Mouse (Mus musculus): Measurements from ENCODE around the gene D430041D05Rik. TPM values are rescaled to one million over a fixed set of nuclear protein-coding genes. Genes with fewer than 3 reads are reported as not detected.
"Not testable (repeated sequence)": the region's sequence is repeated elsewhere in the genome, so short reads cannot be mapped to it uniquely, and the experiment has no call there.

Gene D430041D05Rik
- polyA plus RNA-seq, 1 experiment from 2014 or later, result 0.42 TPM

DNA sequence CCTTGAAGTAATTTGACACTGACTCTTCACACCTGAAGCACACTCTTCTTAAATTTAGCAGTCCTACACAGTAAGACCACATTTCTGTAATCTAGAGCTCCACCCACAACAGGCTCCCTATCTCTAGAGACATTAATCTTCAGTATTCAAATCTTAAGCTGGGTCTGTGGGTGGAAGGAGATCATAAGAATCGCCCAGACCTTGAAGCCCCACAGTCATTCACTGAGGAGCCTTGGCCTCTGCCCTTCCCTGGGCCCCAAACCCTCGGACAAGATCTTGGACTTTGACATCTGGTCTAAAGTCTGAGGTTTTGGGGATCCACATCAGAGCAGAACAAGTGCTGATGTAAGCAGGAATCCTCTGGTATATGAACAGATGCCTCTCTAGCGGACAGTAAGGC lies 287.3 kb downstream of the D430041D05Rik start:
- Histone ChIP-seq H3K27me3 (ENCODE audit: insufficient read depth, low read length) (no peaks in the 10 kb centered on the region; the same call in 1 of the 2 replicates), H3K4me3 (ENCODE audit: low read length) (peak overlapping the region; percentile 77), H3K27ac (ENCODE audit: low read length) (no peak overlapping the region), H3K4me2 (replicated peaks; ENCODE audit: low read depth, low read length) (peak overlapping the region; percentile 99), H3K4me1 (ENCODE audit: insufficient read depth, low read length) (peaks cover 12% of the 10 kb centered on the region), H3K9me3 (ENCODE audit: low read length) (no peaks in the 10 kb centered on the region), H3K9ac (replicated peaks; ENCODE audit: low read length) (no peak overlapping the region), H3K36me3 (ENCODE audit: insufficient read depth, low read length) (no peaks in the 10 kb centered on the region)
- 0 out of 2 replicates have a peak, but pooled peaks have one; percentile 11 for ATAC-seq (ENCODE audit: low FRiP score, low TSS enrichment)
- 40% methylated on average over 3 of the region's 3 CpGs for WGBS

DNA sequence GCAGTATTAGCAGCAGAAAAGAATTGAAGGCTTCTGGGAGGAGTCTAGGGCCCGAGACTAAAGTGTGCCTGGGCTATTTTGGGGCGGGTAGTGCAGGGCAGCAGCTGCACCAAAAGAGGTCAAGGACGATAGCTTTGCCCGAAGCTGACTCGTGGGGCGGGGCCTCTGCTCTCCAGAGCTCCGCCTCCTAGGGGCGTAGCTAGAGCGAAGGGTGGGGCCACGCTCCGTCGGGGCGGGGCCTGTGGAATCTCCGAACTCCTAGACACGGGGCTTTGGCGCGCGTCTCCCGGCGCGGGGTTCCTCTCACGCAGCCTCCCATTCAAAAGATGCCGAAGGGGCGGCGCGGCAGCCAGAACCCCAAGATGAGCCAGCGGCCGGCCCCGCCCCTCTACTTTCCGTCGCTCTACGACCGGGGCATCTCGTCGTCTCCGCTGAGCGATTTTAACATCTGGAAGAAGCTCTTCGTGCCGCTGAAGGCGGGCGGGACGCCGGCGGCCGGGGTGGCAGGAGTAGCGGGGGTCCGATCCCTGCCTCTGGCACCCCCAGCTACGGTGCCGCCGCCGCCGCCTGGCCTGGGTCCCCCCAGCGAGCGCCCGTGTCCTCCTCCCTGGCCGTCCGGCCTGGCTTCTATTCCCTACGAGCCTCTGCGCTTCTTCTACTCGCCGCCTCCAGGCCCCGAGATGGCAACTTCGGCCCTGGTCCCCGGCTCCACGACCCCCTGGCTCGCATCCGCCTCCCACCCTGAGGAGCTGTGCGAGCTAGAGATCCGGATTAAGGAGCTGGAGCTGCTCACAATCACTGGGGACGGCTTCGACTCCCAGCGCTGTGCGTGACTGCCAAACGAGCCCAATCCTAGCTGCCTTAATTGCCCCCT lies 288.1 kb downstream of the D430041D05Rik start, which contains the start of gene A930018P22Rik:
A930018P22Rik (plus strand) TSS at position 265 of the 874 bp plus-strand sequence.
- H3K27ac ChIP-seq (ENCODE audit: low read length), result peak within 1 kb of the TSS; percentile 56; the same call in 1 of the 2 replicates
- no peaks in the 10 kb centered on the region for H3K36me3 ChIP-seq (ENCODE audit: insufficient read depth, low read length)
- peaks cover 12% of the 10 kb centered on the region for H3K4me1 ChIP-seq (ENCODE audit: insufficient read depth, low read length)
- H3K4me2 ChIP-seq (replicated peaks; ENCODE audit: low read depth, low read length), result peak within 1 kb of the TSS; percentile 99
- no peaks in the 10 kb centered on the region for H3K9me3 ChIP-seq (ENCODE audit: low read length)
- no peaks in the 10 kb centered on the region; the same call in 1 of the 2 replicates for H3K27me3 ChIP-seq (ENCODE audit: insufficient read depth, low read length)
- ATAC-seq (ENCODE audit: low FRiP score, low TSS enrichment), result peak; percentile 92
- H3K9ac ChIP-seq (replicated peaks; ENCODE audit: low read length), result peak within 1 kb of the TSS; percentile 78
- 0% methylated on average over 73 of the region's 74 CpGs for WGBS
- H3K4me3 ChIP-seq (ENCODE audit: low read length), result peak within 1 kb of the TSS; percentile 77

DNA sequence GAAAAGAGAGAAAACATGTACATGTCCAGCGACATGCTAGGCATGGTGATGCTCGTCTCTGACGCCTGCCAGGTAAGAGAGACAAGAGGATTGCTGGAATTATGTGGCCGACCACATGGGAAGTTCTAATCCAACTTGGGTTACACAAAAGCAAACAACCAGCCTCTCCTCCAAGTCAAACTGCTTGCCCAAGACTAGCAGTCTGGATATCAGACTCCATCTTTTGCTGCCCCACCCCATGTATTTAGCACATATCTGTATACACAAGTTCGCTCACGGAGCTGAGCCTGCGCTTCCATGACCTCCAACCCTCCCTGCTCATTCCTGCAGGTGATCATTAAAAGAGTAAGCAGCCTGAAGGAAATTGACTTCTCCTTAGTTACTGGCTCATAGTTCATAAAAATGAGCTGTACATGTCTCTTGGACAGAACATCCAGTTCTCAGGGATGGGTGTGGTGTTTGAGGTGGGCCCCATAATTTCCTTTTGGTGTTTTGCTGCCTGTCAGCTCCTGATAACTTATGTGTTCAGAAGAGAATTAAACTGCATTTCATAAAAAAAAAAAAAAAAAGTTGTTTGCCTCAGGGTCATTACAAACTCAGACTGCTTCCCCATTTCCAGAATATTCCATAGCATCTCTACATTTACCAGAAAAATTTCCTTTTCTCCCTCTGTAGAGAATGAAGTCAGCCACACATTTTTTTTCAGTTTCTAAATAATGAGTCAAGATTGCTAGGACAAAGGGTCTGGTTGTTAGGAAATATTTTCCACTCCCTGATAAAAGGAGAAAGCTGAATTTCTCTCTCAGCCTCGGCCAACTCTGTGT lies 288.9 kb downstream of the D430041D05Rik start:
- ATAC-seq (ENCODE audit: low FRiP score, low TSS enrichment), result no peak
- Histone ChIP-seq H3K4me1 (ENCODE audit: insufficient read depth, low read length) (peaks cover 12% of the 10 kb centered on the region), H3K4me3 (ENCODE audit: low read length) (peak overlapping the region; percentile 77), H3K9ac (replicated peaks; ENCODE audit: low read length) (peak overlapping the region; percentile 78), H3K27ac (ENCODE audit: low read length) (peak overlapping the region; percentile 56; the same call in 1 of the 2 replicates), H3K27me3 (ENCODE audit: insufficient read depth, low read length) (no peaks in the 10 kb centered on the region; the same call in 1 of the 2 replicates), H3K4me2 (replicated peaks; ENCODE audit: low read depth, low read length) (peak overlapping the region; percentile 99), H3K9me3 (ENCODE audit: low read length) (no peaks in the 10 kb centered on the region), H3K36me3 (ENCODE audit: insufficient read depth, low read length) (no peaks in the 10 kb centered on the region)
- 76% methylated on average over 8 of the region's 8 CpGs for WGBS

DNA sequence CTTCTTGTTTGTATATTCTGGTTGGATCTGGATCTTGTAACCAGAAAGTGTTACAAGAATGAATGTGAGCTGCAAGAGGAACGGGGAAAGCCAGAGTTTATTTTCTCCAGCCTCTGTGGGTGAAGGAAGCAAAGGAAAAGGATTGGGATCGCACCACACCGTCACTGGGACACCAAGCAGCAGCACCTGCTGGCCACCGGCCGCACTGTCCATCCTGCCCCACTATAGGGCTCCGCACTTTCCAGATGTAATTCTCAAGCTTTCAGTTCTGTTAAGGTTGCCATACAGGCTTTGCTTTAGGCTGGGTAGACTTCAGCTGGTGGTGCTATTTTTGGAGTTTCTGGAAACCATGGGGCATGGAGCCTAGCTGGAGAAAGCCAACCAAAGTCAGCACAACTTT lies 290.5 kb downstream of the D430041D05Rik start:
- no peak for ATAC-seq (ENCODE audit: low FRiP score, low TSS enrichment)
- H3K4me2 ChIP-seq (replicated peaks; ENCODE audit: low read depth, low read length), result no peak overlapping the region
- H3K9ac ChIP-seq (replicated peaks; ENCODE audit: low read length), result no peak overlapping the region
- peaks cover 12% of the 10 kb centered on the region for H3K4me1 ChIP-seq (ENCODE audit: insufficient read depth, low read length)
- H3K27me3 ChIP-seq (ENCODE audit: insufficient read depth, low read length), result no peaks in the 10 kb centered on the region
- no peak overlapping the region for H3K27ac ChIP-seq (ENCODE audit: low read length)
- no peak overlapping the region for H3K4me3 ChIP-seq (ENCODE audit: low read length)
- no peaks in the 10 kb centered on the region for H3K9me3 ChIP-seq (ENCODE audit: low read length)
- WGBS, result 65% methylated on average over 6 of the region's 6 CpGs
- H3K36me3 ChIP-seq (ENCODE audit: insufficient read depth, low read length), result no peaks in the 10 kb centered on the region

DNA sequence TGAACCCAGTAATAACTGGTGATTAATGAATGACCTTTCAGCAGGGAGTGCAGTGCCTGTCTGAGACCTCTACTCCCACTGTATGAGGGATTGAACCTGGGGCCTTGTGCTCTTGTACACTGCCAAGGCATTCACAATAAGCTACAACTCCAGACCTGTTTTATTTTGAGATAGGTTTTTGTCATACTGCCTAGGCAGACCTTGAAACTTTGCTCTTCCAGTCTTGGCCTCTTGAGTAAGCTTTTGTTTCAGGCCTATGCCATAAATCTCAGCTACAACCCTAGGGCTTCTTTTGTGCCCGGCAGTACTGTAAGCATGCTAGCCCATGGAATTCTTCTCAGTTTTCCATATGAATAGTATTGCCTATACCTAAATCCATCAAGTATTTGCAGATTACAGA lies 291.7 kb downstream of the D430041D05Rik start:
- 14% methylated on average over 1 of the region's 1 CpGs for WGBS
- no peak overlapping the region for H3K9ac ChIP-seq (replicated peaks; ENCODE audit: low read length)
- no peak overlapping the region for H3K4me3 ChIP-seq (ENCODE audit: low read length)
- H3K9me3 ChIP-seq (ENCODE audit: low read length), result no peaks in the 10 kb centered on the region
- H3K36me3 ChIP-seq (ENCODE audit: insufficient read depth, low read length), result no peaks in the 10 kb centered on the region
- H3K27ac ChIP-seq (ENCODE audit: low read length), result no peak overlapping the region
- H3K27me3 ChIP-seq (ENCODE audit: insufficient read depth, low read length), result no peaks in the 10 kb centered on the region
- peaks cover 12% of the 10 kb centered on the region for H3K4me1 ChIP-seq (ENCODE audit: insufficient read depth, low read length)
- no peak for ATAC-seq (ENCODE audit: low FRiP score, low TSS enrichment)
- no peak overlapping the region for H3K4me2 ChIP-seq (replicated peaks; ENCODE audit: low read depth, low read length)

DNA sequence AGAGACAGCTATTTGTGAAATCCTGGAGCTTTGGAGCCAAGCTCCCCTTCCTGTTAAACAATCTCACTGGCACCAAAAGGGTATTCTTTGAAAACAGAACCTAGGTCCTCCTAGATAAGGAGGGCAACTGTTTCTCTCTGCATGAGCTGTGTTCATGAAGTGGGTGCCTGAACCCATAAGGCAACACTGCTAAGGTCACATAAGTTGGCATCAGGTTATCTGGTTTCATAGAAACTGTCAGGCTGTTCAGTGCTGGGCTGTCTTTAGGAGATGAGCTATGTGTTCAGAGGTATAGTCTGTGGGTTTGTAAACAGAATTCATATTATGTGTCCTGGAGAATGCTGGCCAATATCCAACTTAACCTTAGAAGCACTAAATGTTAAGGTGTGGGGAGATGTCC lies 293.6 kb downstream of the D430041D05Rik start:
- H3K9me3 ChIP-seq (ENCODE audit: low read length); H3K4me2 ChIP-seq (replicated peaks; ENCODE audit: low read depth, low read length); H3K4me1 ChIP-seq (ENCODE audit: insufficient read depth, low read length); ATAC-seq (ENCODE audit: low FRiP score, low TSS enrichment); H3K4me3 ChIP-seq (ENCODE audit: low read length); H3K27me3 ChIP-seq (ENCODE audit: insufficient read depth, low read length); H3K36me3 ChIP-seq (ENCODE audit: insufficient read depth, low read length); H3K9ac ChIP-seq (replicated peaks; ENCODE audit: low read length); H3K27ac ChIP-seq (ENCODE audit: low read length): not testable (repeated sequence)

DNA sequence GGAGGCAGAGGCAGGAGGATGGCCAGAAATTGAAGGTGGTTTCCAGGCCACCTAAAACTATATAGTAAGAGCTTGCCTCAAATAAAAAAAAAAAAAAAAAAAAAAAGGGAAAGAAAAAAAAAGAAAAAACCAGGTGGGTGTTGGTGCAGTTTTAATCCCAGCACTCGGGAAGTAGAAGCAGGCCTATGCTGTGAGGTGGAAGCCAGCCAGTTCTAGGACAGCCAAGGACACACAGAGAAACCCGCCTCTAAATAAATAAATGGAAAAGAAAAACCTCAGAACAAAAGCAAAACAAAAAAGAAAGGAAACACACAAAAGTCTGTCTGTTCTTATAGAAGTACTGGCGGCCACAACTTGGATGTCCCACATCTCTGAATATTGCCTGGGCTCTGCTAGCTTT lies 295.9 kb downstream of the D430041D05Rik start:
- no peaks in the 10 kb centered on the region for H3K27me3 ChIP-seq (ENCODE audit: insufficient read depth, low read length)
- WGBS, result 84% methylated on average over 3 of the region's 3 CpGs
- H3K9ac ChIP-seq (replicated peaks; ENCODE audit: low read length), result no peak overlapping the region
- H3K4me2 ChIP-seq (replicated peaks; ENCODE audit: low read depth, low read length), result no peak overlapping the region
- H3K4me1 ChIP-seq (ENCODE audit: insufficient read depth, low read length), result 0 out of 2 replicates have a peak, but pooled peaks cover 4% of the 10 kb centered on the region
- H3K9me3 ChIP-seq (ENCODE audit: low read length), result no peaks in the 10 kb centered on the region
- H3K36me3 ChIP-seq (ENCODE audit: insufficient read depth, low read length), result no peaks in the 10 kb centered on the region
- no peak overlapping the region for H3K27ac ChIP-seq (ENCODE audit: low read length)
- ATAC-seq (ENCODE audit: low FRiP score, low TSS enrichment), result no peak
- H3K4me3 ChIP-seq (ENCODE audit: low read length), result no peak overlapping the region

DNA sequence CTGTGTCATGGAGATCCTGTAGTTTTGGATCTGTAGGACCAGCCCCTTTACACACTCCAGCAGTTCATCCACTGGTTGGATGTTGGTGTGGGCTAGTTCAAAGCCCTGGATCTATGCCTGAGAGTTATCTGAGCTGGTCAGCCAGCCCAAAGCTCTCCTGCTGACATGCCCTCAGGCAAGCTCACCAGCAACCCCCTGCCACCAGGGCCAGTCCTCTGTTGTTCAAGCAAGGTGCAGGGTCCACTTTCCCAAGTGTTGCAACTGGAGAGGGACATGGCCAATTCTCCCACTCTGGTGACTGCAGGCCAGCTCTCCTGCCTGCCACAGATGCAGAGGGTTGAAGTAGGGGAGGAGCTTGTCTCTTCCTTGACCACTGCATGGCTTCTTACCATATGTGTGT lies 297.2 kb downstream of the D430041D05Rik start:
- ATAC-seq (ENCODE audit: low FRiP score, low TSS enrichment); H3K4me1 ChIP-seq (ENCODE audit: insufficient read depth, low read length); H3K9me3 ChIP-seq (ENCODE audit: low read length); H3K9ac ChIP-seq (replicated peaks; ENCODE audit: low read length); H3K4me3 ChIP-seq (ENCODE audit: low read length); H3K27ac ChIP-seq (ENCODE audit: low read length); H3K36me3 ChIP-seq (ENCODE audit: insufficient read depth, low read length); H3K4me2 ChIP-seq (replicated peaks; ENCODE audit: low read depth, low read length); H3K27me3 ChIP-seq (ENCODE audit: insufficient read depth, low read length): not testable (repeated sequence)

DNA sequence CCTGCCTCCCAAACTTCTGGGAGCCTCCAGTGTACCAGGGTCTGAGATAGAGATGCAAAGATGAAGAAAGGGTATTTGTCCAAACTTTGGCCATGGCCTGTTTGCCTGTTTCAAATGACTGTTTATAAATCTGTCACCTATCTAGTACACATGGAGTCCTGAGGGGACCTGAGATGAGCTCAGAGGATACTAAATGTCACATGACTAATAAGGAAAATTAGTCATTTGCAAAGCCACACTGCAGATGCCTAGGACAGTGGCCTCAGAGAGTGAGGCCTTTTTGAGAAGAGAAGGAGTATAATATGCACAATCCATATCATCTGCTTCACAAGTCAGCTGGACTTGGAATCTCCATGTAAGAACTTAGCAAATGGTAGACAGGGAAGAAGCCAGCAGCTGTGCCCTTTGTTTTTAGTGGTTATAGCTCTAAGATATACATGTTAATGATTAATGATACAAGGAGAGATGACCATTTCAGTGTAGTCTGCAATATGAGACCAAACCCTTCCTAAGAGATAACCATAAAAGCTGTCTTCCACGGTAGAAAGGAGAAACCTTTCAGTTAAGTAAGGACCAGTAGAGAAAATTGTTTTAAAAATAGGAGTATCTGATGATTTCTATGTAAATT lies 299.5 kb downstream of the D430041D05Rik start:
- WGBS, result no CpG with 5 or more reads among the region's 1 CpGs
- H3K9ac ChIP-seq (replicated peaks; ENCODE audit: low read length); H3K27ac ChIP-seq (ENCODE audit: low read length); H3K9me3 ChIP-seq (ENCODE audit: low read length); H3K4me2 ChIP-seq (replicated peaks; ENCODE audit: low read depth, low read length); ATAC-seq (ENCODE audit: low FRiP score, low TSS enrichment); H3K4me3 ChIP-seq (ENCODE audit: low read length); H3K4me1 ChIP-seq (ENCODE audit: insufficient read depth, low read length); H3K36me3 ChIP-seq (ENCODE audit: insufficient read depth, low read length); H3K27me3 ChIP-seq (ENCODE audit: insufficient read depth, low read length): not testable (repeated sequence)

All from kidney, embryonic 16.5 days (tissue).